Mouse (Mus musculus) urinary bladder, postnatal 4 days (tissue): ENCODE measurements around the gene Zfp282.
"Not testable (repeated sequence)": the region's sequence is repeated elsewhere in the genome, so short reads cannot be mapped to it uniquely, and the experiment has no call there.

Experiments
- DNase-seq, 2 experiments: peaks; one replicate each; pipeline ENCODE4 v3.0.0; 2021 to 2022; ENCODE audit warnings: low spot score in 2 of 2

Zfp282 gene

GRCm38 (mm10) chr6:47877058-47877457 lies at the start of gene Zfp282:
Gene Zfp282, plus strand, starts transcription at chr6:47877204.
- no peak for DNase-seq

- no peak for DNase-seq
These were observed 49.5 kb upstream of the Zfp282 start for GRCm38 (mm10) chr6:47827462-47827861.

- no peak for DNase-seq
These were observed 48.1 kb upstream of the Zfp282 start for GRCm38 (mm10) chr6:47828950-47829349.

GRCm38 (mm10) chr6:47830104-47831078 lies 46.6 kb upstream of the Zfp282 start, which contains the start of gene Zfp786:
Gene Zfp786, minus strand, starts transcription at chr6:47830867.
- DNase-seq, result peak; percentile 86 to 93

GRCm38 (mm10) chr6:47832220-47832619 lies 44.8 kb upstream of the Zfp282 start:
- no peak for DNase-seq

GRCm38 (mm10) chr6:47835482-47835983 lies 41.5 kb upstream of the Zfp282 start, which contains the start of gene Zfp398:
Gene Zfp398, plus strand, starts transcription at chr6:47835661.
- peak; percentile 94 to 96 for DNase-seq

GRCm38 (mm10) chr6:47835984-47836521 lies 41.0 kb upstream of the Zfp282 start:
- peak; percentile 30 to 58 for DNase-seq

GRCm38 (mm10) chr6:47837630-47838029 lies 39.4 kb upstream of the Zfp282 start:
- DNase-seq, result no peak

- DNase-seq, result no peak
These were observed 35.9 kb upstream of the Zfp282 start for GRCm38 (mm10) chr6:47841077-47841476.

GRCm38 (mm10) chr6:47841831-47842230 lies 35.2 kb upstream of the Zfp282 start:
- no peak for DNase-seq

- no peak for DNase-seq
These were observed 34.7 kb upstream of the Zfp282 start for GRCm38 (mm10) chr6:47842337-47842736.

GRCm38 (mm10) chr6:47845779-47846178 lies 31.2 kb upstream of the Zfp282 start:
- no peak for DNase-seq

- no peak for DNase-seq
These were observed 19.8 kb upstream of the Zfp282 start for GRCm38 (mm10) chr6:47857241-47857640.

GRCm38 (mm10) chr6:47857729-47858128 lies 19.3 kb upstream of the Zfp282 start:
- not testable (repeated sequence) for DNase-seq

- DNase-seq, result no peak
These were observed 4.7 kb upstream of the Zfp282 start for GRCm38 (mm10) chr6:47872266-47872665.

GRCm38 (mm10) chr6:47877461-47878132 lies 593 bp downstream of the Zfp282 start:
- peak; percentile 91 for DNase-seq

- no peak for DNase-seq
These were observed 1.1 kb downstream of the Zfp282 start for GRCm38 (mm10) chr6:47878133-47878514.

GRCm38 (mm10) chr6:47878593-47878992 lies 1.6 kb downstream of the Zfp282 start:
- no peak for DNase-seq

GRCm38 (mm10) chr6:47879049-47879716 lies 2.2 kb downstream of the Zfp282 start:
- DNase-seq, result no peak

GRCm38 (mm10) chr6:47880166-47880565 lies 3.2 kb downstream of the Zfp282 start:
- peak in 1 of 2 experiments; percentile 45 for DNase-seq

GRCm38 (mm10) chr6:47888812-47889383 lies 11.9 kb downstream of the Zfp282 start:
- no peak for DNase-seq
